Mouse (Mus musculus) bone marrow, adult 2 months (tissue): ENCODE measurements around the gene Pus7.

Experiments used
- CTCF ChIP-seq: fragments of 200-500 bp; IDR thresholded peaks from 2 replicates; pipeline ENCODE4 v1.5.1; 2011; ENCODE audit warnings: low read length, control low read depth; ENCODE audit not compliant: control insufficient read depth, insufficient read depth
- POLR2A ChIP-seq: fragments of 200-500 bp; IDR thresholded peaks from 2 replicates; pipeline ENCODE4 v1.6.1; 2011; ENCODE audit warnings: low read depth, mild to moderate bottlenecking, control low read depth, low read length, borderline replicate concordance; ENCODE audit not compliant: control insufficient read depth

DNA sequence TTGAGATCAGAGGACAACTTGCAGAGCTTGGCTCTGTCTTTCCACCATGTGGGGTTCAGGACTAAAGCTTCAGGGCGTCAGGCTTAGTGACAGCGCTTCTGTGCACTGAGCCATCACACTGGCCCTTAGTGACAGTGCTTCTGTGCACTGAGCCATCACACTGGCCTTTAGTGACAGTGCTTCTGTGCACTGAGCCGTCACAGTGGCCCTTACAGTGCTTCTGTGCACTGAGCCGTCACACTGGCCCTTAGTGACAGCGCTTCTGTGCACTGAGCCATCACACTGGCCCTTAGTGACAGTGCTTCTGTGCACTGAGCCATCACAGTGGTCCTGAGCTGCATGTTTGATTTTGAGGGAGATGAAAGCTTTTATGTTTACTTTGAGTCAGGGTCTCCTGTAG lies 31.3 kb upstream of the Pus7 start:
- no peak for TF ChIP-seq CTCF
- TF ChIP-seq POLR2A = no peak
